ENCODE assay signal across 9 mouse cellular contexts in genomic region chr9:22116086-22116485, GRCm38 (mm10). TPM values are rescaled to one million over a fixed set of nuclear protein-coding genes. Genes with fewer than 3 reads are reported as not detected.
DNase-seq lines count a peak whose midpoint lies in the region; ATAC-seq and TF ChIP-seq lines count a peak whose summit lies in the region.
"Had no signal": no experiment of that assay in that cellular context is flagged by ENCODE, and none has a peak within 500 bp of the region (broad histone marks: within the 10 kb centered on the region; RNA-seq: fewer than 3 reads in every experiment).

No protein-coding gene starts in this region.

- no peaks in the 10 kb centered on the region for H3K9me3 ChIP-seq in kidney, embryonic 15.5 days (replicated peaks)

- peaks cover 29% of the 10 kb centered on the region for H3K36me3 ChIP-seq in kidney, embryonic 15.5 days
- H3K36me3 ChIP-seq in small intestine, adult 2 months (ENCODE audit: control insufficient read depth, insufficient read depth, low read length) = peaks cover 23% of the 10 kb centered on the region

- no peak for TF ChIP-seq CTCF in embryonic fibroblast, embryonic 13.5 days (IDR thresholded peaks at IDR 0.05; ENCODE audit: borderline replicate concordance, insufficient read depth, low read length)
- no peak for TF ChIP-seq CTCF in small intestine, adult 2 months (IDR thresholded peaks at IDR 0.05; ENCODE audit: extremely low read depth, insufficient read length, insufficient replicate concordance, low read depth, low read length)

- 23% methylated on average over 15 of the region's 15 CpGs for WGBS in kidney, embryonic 15.5 days
- 9% methylated on average over 15 of the region's 15 CpGs for WGBS in small intestine, adult 2 months

- H3K4me3 ChIP-seq in kidney, embryonic 15.5 days (replicated peaks) = peak overlapping the region; percentile 82
- H3K4me3 ChIP-seq in embryonic fibroblast, embryonic 13.5 days (ENCODE audit: insufficient read depth, low read length) = peak overlapping the region; percentile 79
- H3K4me3 ChIP-seq in small intestine, adult 2 months (ENCODE audit: low read depth, low read length) = peak overlapping the region; percentile 91

- no peak for DNase-seq in kidney, adult 11 months
- peak; percentile 51 for DNase-seq in MN1 (ENCODE audit: low spot score)
- peak; percentile 41 for DNase-seq in liver
- DNase-seq in spleen, postnatal 4 days (ENCODE audit: low spot score in 2 of 2) = no peak
- DNase-seq in adrenal gland, adult 2 months = no peak

- H3K9ac ChIP-seq in kidney, embryonic 15.5 days = peak overlapping the region; percentile 84

- H3K4me2 ChIP-seq in kidney, embryonic 15.5 days = peak overlapping the region; percentile 70

- ATAC-seq in kidney, embryonic 15.5 days (replicated peaks; ENCODE audit: low FRiP score) = no peak

- no peak overlapping the region for H3K27ac ChIP-seq in kidney, embryonic 15.5 days
- no peak overlapping the region for H3K27ac ChIP-seq in embryonic fibroblast, embryonic 13.5 days (ENCODE audit: insufficient read depth, low read length)
- H3K27ac ChIP-seq in small intestine, adult 2 months (ENCODE audit: insufficient read depth, low read depth, low read length) = no peak overlapping the region

- H3K4me1 ChIP-seq in kidney, embryonic 15.5 days = peaks cover 16% of the 10 kb centered on the region
- H3K4me1 ChIP-seq in embryonic fibroblast, embryonic 13.5 days (ENCODE audit: control insufficient read depth, insufficient read depth, low read length) = no peaks in the 10 kb centered on the region
- peaks cover 5% of the 10 kb centered on the region for H3K4me1 ChIP-seq in small intestine, adult 2 months (ENCODE audit: control insufficient read depth, insufficient read depth, insufficient read length, low read length)

- no peak for TF ChIP-seq POLR2A in embryonic fibroblast, embryonic 13.5 days (IDR thresholded peaks at IDR 0.05; ENCODE audit: low read depth, low read length)
- TF ChIP-seq POLR2A in small intestine, adult 2 months (IDR thresholded peaks at IDR 0.05; ENCODE audit: low read depth, low read length) = no peak

- H3K27me3 ChIP-seq in kidney, embryonic 15.5 days = no peaks in the 10 kb centered on the region
- no peaks in the 10 kb centered on the region for H3K27me3 ChIP-seq in small intestine, adult 2 months (ENCODE audit: control insufficient read depth, insufficient read depth, low read length)

RNA-seq across cellular contexts. Expression of gene Elof1, which starts 0.9 kb away (rescaled TPM):
- 193 and 194 TPM in 2 replicates for polyA plus RNA-seq in kidney, embryonic 15.5 days (2015; fragmentation: Nextera tagmentation; extraction: Ambion mirVana)
- 65.2 and 69.7 TPM in 2 replicates for polyA plus RNA-seq in embryonic fibroblast, embryonic 13.5 days (2011; ENCODE audit: insufficient read length, low read depth, missing spikeins)
- polyA plus RNA-seq in small intestine, adult 2 months (2012; rRNA removed) = 108 and 120 TPM in 2 replicates
- total RNA-seq in adrenal gland, adult 2 months (2021) = 10 to 100 TPM; 73.9 to 90.9 TPM
- polyA plus RNA-seq in adrenal gland, adult 2 months (2012; rRNA removed) = 157 and 159 TPM in 2 replicates

RNA-seq across cellular contexts. Expression of gene Cnn1, which starts 17.1 kb away (rescaled TPM):
- 11.1 and 40.8 TPM in 2 replicates for polyA plus RNA-seq in kidney, embryonic 15.5 days (2015; fragmentation: Nextera tagmentation; extraction: Ambion mirVana)
- 203 and 419 TPM in 2 replicates for polyA plus RNA-seq in embryonic fibroblast, embryonic 13.5 days (2011; ENCODE audit: insufficient read length, low read depth, missing spikeins)
- 166 and 227 TPM in 2 replicates for polyA plus RNA-seq in small intestine, adult 2 months (2012; rRNA removed)
- 1 to 10 TPM in 1 of 2 experiments, under 1 TPM in 1; 0.58 to 3.8 TPM for total RNA-seq in adrenal gland, adult 2 months (2021)
- 1.1 and 1.8 TPM in 2 replicates for polyA plus RNA-seq in adrenal gland, adult 2 months (2012; rRNA removed)
- total RNA-seq: common myeloid progenitor, adult 5-6 weeks had no signal

RNA-seq across cellular contexts. Expression of gene Acp5, which starts 19.4 kb away (rescaled TPM):
- 7.3 and 23.2 TPM in 2 replicates for polyA plus RNA-seq in kidney, embryonic 15.5 days (2015; fragmentation: Nextera tagmentation; extraction: Ambion mirVana)
- polyA plus RNA-seq in embryonic fibroblast, embryonic 13.5 days (2011; ENCODE audit: insufficient read length, low read depth, missing spikeins) = 3.7 and 5.2 TPM in 2 replicates
- 128 and 203 TPM in 2 replicates for polyA plus RNA-seq in small intestine, adult 2 months (2012; rRNA removed)
- 10 to 100 TPM; 65.9 to 86.3 TPM for total RNA-seq in adrenal gland, adult 2 months (2021)
- polyA plus RNA-seq in adrenal gland, adult 2 months (2012; rRNA removed) = 93.2 and 189 TPM in 2 replicates

RNA-seq across cellular contexts. Expression of gene Ecsit, which starts 30.8 kb away (rescaled TPM):
- polyA plus RNA-seq in kidney, embryonic 15.5 days (2015; fragmentation: Nextera tagmentation; extraction: Ambion mirVana) = 43.1 and 49.4 TPM in 2 replicates
- polyA plus RNA-seq in embryonic fibroblast, embryonic 13.5 days (2011; ENCODE audit: insufficient read length, low read depth, missing spikeins) = 15.8 and 16.5 TPM in 2 replicates
- polyA plus RNA-seq in small intestine, adult 2 months (2012; rRNA removed) = 26.8 and 35.7 TPM in 2 replicates
- 10 to 100 TPM; 50.9 to 70.8 TPM for total RNA-seq in adrenal gland, adult 2 months (2021)
- 52.6 and 65.2 TPM in 2 replicates for polyA plus RNA-seq in adrenal gland, adult 2 months (2012; rRNA removed)

RNA-seq across cellular contexts. Expression of gene Pigyl, which starts 40.6 kb away (rescaled TPM):
- polyA plus RNA-seq in kidney, embryonic 15.5 days (2015; fragmentation: Nextera tagmentation; extraction: Ambion mirVana) = 70.0 and 73.1 TPM in 2 replicates
- polyA plus RNA-seq in embryonic fibroblast, embryonic 13.5 days (2011; ENCODE audit: insufficient read length, low read depth, missing spikeins) = 20.4 and 21.5 TPM in 2 replicates
- 35.4 and 43.1 TPM in 2 replicates for polyA plus RNA-seq in small intestine, adult 2 months (2012; rRNA removed)
- 10 to 100 TPM; 34.8 to 65.0 TPM for total RNA-seq in adrenal gland, adult 2 months (2021)
- 75.3 and 79.6 TPM in 2 replicates for polyA plus RNA-seq in adrenal gland, adult 2 months (2012; rRNA removed)

Comparison
In these comparisons a context has a peak if more than half of its experiments do, and no peak if none do; other contexts are left out.
1. DNase-seq: peak in MN1 (single experiment) and liver (single experiment); none in kidney, adult 11 months (single experiment), spleen, postnatal 4 days (0 of 2) and adrenal gland, adult 2 months (single experiment).
2. Peak in every context shown above with its lines, with median percentiles within 50 percentile points of each other: H3K4me3 ChIP-seq.